ENCODE assay signal across 8 mouse cellular contexts in the genomic region with DNA sequence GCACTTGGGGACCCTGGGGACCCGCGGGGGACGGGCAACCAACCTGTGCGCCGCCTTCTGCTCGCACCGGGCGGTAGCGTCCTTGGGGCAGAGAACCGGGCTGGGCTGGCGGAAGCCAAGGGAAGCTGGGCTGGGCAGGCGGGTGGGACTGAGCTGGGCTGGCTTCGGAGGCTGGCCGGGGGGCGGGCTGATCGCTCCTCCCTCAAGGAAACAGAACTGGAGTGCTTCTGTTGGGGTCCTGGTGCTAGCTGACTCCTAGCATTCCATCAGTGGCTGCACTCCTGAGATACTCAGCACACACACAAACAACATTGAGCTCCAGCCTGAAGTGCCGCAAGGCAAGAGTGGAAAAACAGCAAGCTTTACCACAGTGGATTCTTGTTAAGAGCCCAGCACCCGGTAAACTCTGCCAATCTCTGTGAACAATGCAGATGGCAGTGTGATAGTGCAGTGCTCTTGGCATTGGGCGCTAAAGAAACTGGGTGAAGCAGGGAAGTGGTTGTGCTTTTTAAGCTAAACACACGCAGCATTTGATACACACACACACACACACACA. TPM values are rescaled to one million over a fixed set of nuclear protein-coding genes. Genes with fewer than 3 reads are reported as not detected.
DNase-seq lines count a peak whose midpoint lies in the region; ATAC-seq lines count a peak whose summit lies in the region.

A gene (minus strand): TSS at position 292 of the 556 bp plus-strand sequence.

- H3K27ac ChIP-seq in intestine, embryonic 16.5 days (ENCODE audit: low read length): no peak within 1 kb of the TSS
- no peak within 1 kb of the TSS for H3K27ac ChIP-seq in liver, embryonic 16.5 days (ENCODE audit: low read length)
- H3K27ac ChIP-seq in neural tube, embryonic 15.5 days (replicated peaks): no peak within 1 kb of the TSS

- peak within 1 kb of the TSS; percentile 38 for H3K4me3 ChIP-seq in intestine, embryonic 16.5 days (ENCODE audit: low read length)
- peak within 1 kb of the TSS; percentile 2; the same call in 1 of the 2 replicates for H3K4me3 ChIP-seq in liver, embryonic 16.5 days (ENCODE audit: low read depth, low read length)
- H3K4me3 ChIP-seq in neural tube, embryonic 15.5 days (replicated peaks): peak within 1 kb of the TSS; percentile 29

- H3K9ac ChIP-seq in intestine, embryonic 16.5 days (ENCODE audit: low read depth, low read length): peak within 1 kb of the TSS; percentile 70
- H3K9ac ChIP-seq in liver, embryonic 16.5 days (ENCODE audit: low read depth, low read length): no peak within 1 kb of the TSS
- H3K9ac ChIP-seq in neural tube, embryonic 15.5 days (replicated peaks): 0 out of 2 replicates have a peak within 1 kb of the TSS, but pooled peaks have one; percentile 3

- no peaks in the 10 kb centered on the region for H3K9me3 ChIP-seq in intestine, embryonic 16.5 days (ENCODE audit: control insufficient read depth, low read length)
- H3K9me3 ChIP-seq in liver, embryonic 16.5 days (replicated peaks; ENCODE audit: control insufficient read depth, low read length): no peaks in the 10 kb centered on the region
- no peaks in the 10 kb centered on the region for H3K9me3 ChIP-seq in neural tube, embryonic 15.5 days (replicated peaks)

- H3K4me1 ChIP-seq in intestine, embryonic 16.5 days (ENCODE audit: control insufficient read depth, insufficient read depth, low read length): peaks cover 17% of the 10 kb centered on the region
- peaks cover 3% of the 10 kb centered on the region for H3K4me1 ChIP-seq in liver, embryonic 16.5 days (ENCODE audit: control insufficient read depth, low read depth, low read length)
- peaks cover 8% of the 10 kb centered on the region for H3K4me1 ChIP-seq in neural tube, embryonic 15.5 days

- peak within 1 kb of the TSS; percentile 64 for H3K4me2 ChIP-seq in intestine, embryonic 16.5 days (ENCODE audit: low read depth, low read length)
- peak within 1 kb of the TSS; percentile 35; the same call in 1 of the 2 replicates for H3K4me2 ChIP-seq in liver, embryonic 16.5 days (ENCODE audit: low read depth, low read length)
- H3K4me2 ChIP-seq in neural tube, embryonic 15.5 days: peak within 1 kb of the TSS; percentile 56

- no peaks in the 10 kb centered on the region for H3K36me3 ChIP-seq in intestine, embryonic 16.5 days (ENCODE audit: control insufficient read depth, insufficient read depth, low read length)
- no peaks in the 10 kb centered on the region for H3K36me3 ChIP-seq in liver, embryonic 16.5 days (ENCODE audit: control insufficient read depth, insufficient read depth)
- no peaks in the 10 kb centered on the region for H3K36me3 ChIP-seq in neural tube, embryonic 15.5 days

- WGBS in intestine, embryonic 16.5 days: 12% methylated on average over 20 of the region's 20 CpGs
- 8% methylated on average over 20 of the region's 20 CpGs for WGBS in liver, embryonic 16.5 days (ENCODE audit: insufficient replicate concordance)
- WGBS in neural tube, embryonic 15.5 days: 16% methylated on average over 20 of the region's 20 CpGs

- DNase-seq in CD4-positive, CD25-positive, alpha-beta regulatory T cell, adult 2 months (ENCODE audit: low read depth, low spot score): peak; percentile 78
- peak; percentile 72 for DNase-seq in adrenal gland, adult 2 months
- DNase-seq in heart, adult 11 months: peak; percentile 97
- peak; percentile 42 for DNase-seq in yolk sac, embryonic 10.5 days (ENCODE audit: low spot score)
- DNase-seq in MN1 (ENCODE audit: low spot score): no peak

- no peaks in the 10 kb centered on the region for H3K27me3 ChIP-seq in intestine, embryonic 16.5 days (replicated peaks; ENCODE audit: control insufficient read depth, insufficient read depth, low read length)
- H3K27me3 ChIP-seq in liver, embryonic 16.5 days (ENCODE audit: control insufficient read depth, insufficient read depth, low read depth, low read length): peaks cover 6% of the 10 kb centered on the region; the same call in 1 of the 2 replicates
- H3K27me3 ChIP-seq in neural tube, embryonic 15.5 days (replicated peaks): 0 out of 2 replicates have a peak, but pooled peaks cover 3% of the 10 kb centered on the region

- peak; percentile 75 for ATAC-seq in intestine, embryonic 16.5 days
- ATAC-seq in liver, embryonic 16.5 days (ENCODE audit: low read depth): no peak
- ATAC-seq in neural tube, embryonic 15.5 days (ENCODE audit: low FRiP score): no peak

RNA-seq across cellular contexts. Expression of the gene that starts here (rescaled TPM):
- 1 to 10 TPM; 3.3 to 3.7 TPM for total RNA-seq in adrenal gland, adult 2 months (2021)
- polyA plus RNA-seq in adrenal gland, adult 2 months (2012; rRNA removed): 2.0 and 2.4 TPM in 2 replicates
- polyA plus RNA-seq in intestine, embryonic 16.5 days (2015; fragmentation: Nextera tagmentation; extraction: Ambion mirVana): 2.9 and 3.5 TPM in 2 replicates
- polyA plus RNA-seq in liver, embryonic 16.5 days (2015; fragmentation: Nextera tagmentation; extraction: Ambion mirVana): 0.08 and 0.13 TPM in 2 replicates
- polyA plus RNA-seq in neural tube, embryonic 15.5 days (2015; fragmentation: Nextera tagmentation; extraction: Ambion mirVana): 3.9 and 5.4 TPM in 2 replicates
